Mouse (Mus musculus): ENCODE measurements around the gene Arhgef33.

- TF ChIP-seq CTCF (IDR thresholded peaks at IDR 0.05; ENCODE audit: low read depth, low read length) (no peak), EP300 (IDR thresholded peaks at IDR 0.05; ENCODE audit: insufficient read depth, low read depth, low read length) (no peak), POLR2A (IDR thresholded peaks at IDR 0.05; ENCODE audit: insufficient read depth, low read length) (no peak)
These were observed 104.0 kb downstream of the Arhgef33 start for GRCm38 (mm10) chr17:80411182-80411581.

All from ES-Bruce4 (cell line).